Mouse (Mus musculus): ENCODE data around the gene Smpd2.

- TF ChIP-seq TAL1 (IDR thresholded peaks at IDR 0.05; ENCODE audit: low read length) = no peak
- no peak for TF ChIP-seq GATA1 (IDR thresholded peaks at IDR 0.05; ENCODE audit: low read length)
Measured at GRCm38 (mm10) chr10:41485778-41486177, 4.4 kb downstream of the Smpd2 start.

Data from erythroblast, embryonic 14.5 days (primary cell).